Mouse (Mus musculus) ovary, postnatal 14 days (tissue): ENCODE measurements at regions not wholly inside any gene's neighbourhood (a gene's known extent, or its start where the extent isn't known, plus 50 kb on each side); places are given as distances from the start of the nearest gene placed in this dataset.
"Not testable (repeated sequence)": the region's sequence is repeated elsewhere in the genome, so short reads cannot be mapped to it uniquely, and the experiment has no call there.

Source experiments
- DNase-seq: peaks from one replicate; pipeline ENCODE4 v3.0.0; 2022; ENCODE audit warnings: low spot score

DNA sequence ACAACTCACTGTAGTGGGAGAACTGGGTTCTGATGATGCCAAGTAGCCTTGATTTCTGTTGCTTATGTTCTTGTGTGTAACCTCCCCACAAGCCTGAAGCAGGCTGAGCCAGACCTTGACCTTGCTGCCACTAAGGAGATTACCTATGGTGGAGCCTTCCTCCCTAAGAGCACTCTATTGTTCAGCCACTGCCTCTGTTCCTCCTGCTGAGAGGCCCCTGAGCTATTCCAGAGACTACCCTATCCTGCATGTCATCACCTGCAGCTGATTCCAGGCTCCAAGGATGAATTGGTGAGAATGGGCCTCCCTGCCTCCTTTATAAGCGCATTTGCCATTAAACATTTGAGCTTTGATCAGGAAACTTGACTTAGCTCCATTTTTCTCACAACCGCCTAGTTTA lies 60.8 kb upstream of the Dnajc1 start:
- DNase-seq = not testable (repeated sequence)

- DNase-seq = no peak
Measured at GRCm38 (mm10) chr2:18445809-18446208, 53.2 kb upstream of the Dnajc1 start.
